Comparison of ENCODE assay signal across 13 mouse cellular contexts in the genomic region with DNA sequence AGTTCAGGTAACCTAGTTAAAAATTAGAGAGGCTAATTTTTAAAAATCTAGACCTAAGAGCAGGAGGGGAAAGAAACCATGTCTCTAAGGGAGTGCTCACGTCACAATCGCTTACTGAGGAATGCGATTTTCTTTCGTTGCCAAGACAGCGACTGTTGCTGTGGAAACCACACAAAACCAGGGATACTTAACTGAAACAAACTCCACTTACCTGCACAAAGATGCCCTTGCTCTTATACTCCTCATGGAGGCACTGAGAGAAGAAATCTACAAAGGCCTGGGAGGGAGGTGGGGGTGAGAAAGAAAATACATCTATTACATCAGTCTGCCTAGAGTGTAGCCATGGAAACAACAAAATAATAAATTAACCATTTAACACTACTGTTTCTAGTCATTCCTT. TPM values are rescaled to one million over a fixed set of nuclear protein-coding genes. Genes with fewer than 3 reads are reported as not detected.
DNase-seq lines count a peak whose midpoint lies in the region; ATAC-seq lines count a peak whose summit lies in the region.
"Had no signal": no experiment of that assay in that cellular context is flagged by ENCODE, and none has a peak within 500 bp of the region (broad histone marks: within the 10 kb centered on the region; RNA-seq: fewer than 3 reads in every experiment).

No protein-coding gene starts in this region.

- no peak for ATAC-seq in embryonic facial prominence, embryonic 14.5 days (ENCODE audit: low read depth)
- no peak for ATAC-seq in liver, embryonic 12.5 days

- H3K4me1 ChIP-seq in embryonic facial prominence, embryonic 14.5 days (ENCODE audit: control insufficient read depth, insufficient read depth, low read length) = no peaks in the 10 kb centered on the region
- H3K4me1 ChIP-seq in liver, embryonic 12.5 days = no peaks in the 10 kb centered on the region
- H3K4me1 ChIP-seq: kidney, embryonic 15.5 days had no signal

- no peaks in the 10 kb centered on the region for H3K9me3 ChIP-seq in embryonic facial prominence, embryonic 14.5 days (ENCODE audit: control insufficient read depth, low read length)
- no peaks in the 10 kb centered on the region for H3K9me3 ChIP-seq in liver, embryonic 12.5 days (replicated peaks)
- H3K9me3 ChIP-seq: kidney, embryonic 15.5 days had no signal

- no peak overlapping the region for H3K9ac ChIP-seq in embryonic facial prominence, embryonic 14.5 days (ENCODE audit: low read depth, low read length)
- no peak overlapping the region for H3K9ac ChIP-seq in liver, embryonic 12.5 days
- H3K9ac ChIP-seq: kidney, embryonic 15.5 days; liver, embryonic 14.5 days had no signal

- no peaks in the 10 kb centered on the region for H3K27me3 ChIP-seq in embryonic facial prominence, embryonic 14.5 days (replicated peaks; ENCODE audit: control insufficient read depth, insufficient read depth, low read length)
- no peaks in the 10 kb centered on the region for H3K27me3 ChIP-seq in liver, embryonic 12.5 days (replicated peaks)
- H3K27me3 ChIP-seq: kidney, embryonic 15.5 days had no signal

- no peak overlapping the region for H3K4me2 ChIP-seq in embryonic facial prominence, embryonic 14.5 days (ENCODE audit: low read depth, low read length)
- H3K4me2 ChIP-seq in liver, embryonic 12.5 days = no peak overlapping the region
- H3K4me2 ChIP-seq: heart, embryonic 11.5 days; kidney, embryonic 15.5 days had no signal

- H3K4me3 ChIP-seq in embryonic facial prominence, embryonic 14.5 days (ENCODE audit: low read depth, low read length) = no peak overlapping the region
- no peak overlapping the region for H3K4me3 ChIP-seq in liver, embryonic 12.5 days
- H3K4me3 ChIP-seq: kidney, embryonic 15.5 days had no signal

- 54% methylated on average over 5 of the region's 5 CpGs for WGBS in embryonic facial prominence, embryonic 14.5 days
- WGBS in liver, embryonic 12.5 days (ENCODE audit: insufficient replicate concordance) = 79% methylated on average over 5 of the region's 5 CpGs

- no peaks in the 10 kb centered on the region for H3K36me3 ChIP-seq in embryonic facial prominence, embryonic 14.5 days (ENCODE audit: control insufficient read depth, insufficient read depth, low read length)
- peaks cover 20% of the 10 kb centered on the region for H3K36me3 ChIP-seq in liver, embryonic 12.5 days

- no peak overlapping the region for H3K27ac ChIP-seq in embryonic facial prominence, embryonic 14.5 days (replicated peaks; ENCODE audit: low read depth, low read length)
- no peak overlapping the region for H3K27ac ChIP-seq in liver, embryonic 12.5 days
- H3K27ac ChIP-seq: kidney, embryonic 15.5 days; liver, embryonic 14.5 days had no signal

- peak; percentile 17 for DNase-seq in lung, postnatal 36 days
- no peak for DNase-seq in lung, postnatal 4 days
- DNase-seq in embryonic facial prominence, embryonic 14.5 days (ENCODE audit: low spot score) = peak; percentile 35
- peak; percentile 38 to 56 for DNase-seq in layer of hippocampus, postnatal 14 days (ENCODE audit: low spot score in 2 of 2)
- peak; percentile 14 to 20 for DNase-seq in right cerebral cortex, postnatal 36 days (ENCODE audit: low spot score in 2 of 2)
- no peak for DNase-seq in natural killer cell, adult 2 months (ENCODE audit: low spot score in 2 of 2)
- no peak for DNase-seq in adrenal gland, postnatal 4 days (ENCODE audit: low spot score in 2 of 2)

RNA-seq across cellular contexts. Expression of gene Alkbh3, which starts 33.1 kb away (rescaled TPM):
- polyA plus RNA-seq in embryonic facial prominence, embryonic 14.5 days (2014; fragmentation: Nextera tagmentation; extraction: Ambion mirVana) = 53.8 and 69.8 TPM in 2 replicates
- 10 to 100 TPM; 21.0 to 26.7 TPM for total RNA-seq in layer of hippocampus, postnatal 14 days (2021)
- 41.6 and 41.8 TPM in 2 replicates for polyA plus RNA-seq in liver, embryonic 12.5 days (2016; fragmentation: Nextera tagmentation; extraction: Ambion mirVana)
- 10 to 100 TPM; 73.1 to 76.3 TPM for total RNA-seq in adrenal gland, postnatal 4 days (2021)

RNA-seq across cellular contexts. Expression of gene Gm27027, which starts 47.5 kb away (rescaled TPM):
- not detected in 2 replicates for polyA plus RNA-seq in embryonic facial prominence, embryonic 14.5 days (2014; fragmentation: Nextera tagmentation; extraction: Ambion mirVana)
- not detected for total RNA-seq in layer of hippocampus, postnatal 14 days (2021)
- not detected in 2 replicates for polyA plus RNA-seq in liver, embryonic 12.5 days (2016; fragmentation: Nextera tagmentation; extraction: Ambion mirVana)
- total RNA-seq in adrenal gland, postnatal 4 days (2021) = not detected
- total RNA-seq: ES-E14 had no signal
- polyA plus RNA-seq: heart, embryonic 11.5 days; kidney, embryonic 15.5 days; liver, embryonic 14.5 days; urinary bladder, adult 2 months had no signal

Comparison
In these comparisons a context has a peak if more than half of its experiments do, and no peak if none do; other contexts are left out.
1. DNase-seq: peak in lung, postnatal 36 days (single experiment), embryonic facial prominence, embryonic 14.5 days (single experiment), layer of hippocampus, postnatal 14 days (2 of 2) and right cerebral cortex, postnatal 36 days (2 of 2); none in lung, postnatal 4 days (0 of 2), natural killer cell, adult 2 months (0 of 2) and adrenal gland, postnatal 4 days (0 of 2).